Mouse (Mus musculus) ES-E14 (cell line): ENCODE measurements around the gene Rtn4. TPM values are rescaled to one million over a fixed set of nuclear protein-coding genes. Genes with fewer than 3 reads are reported as not detected.
A peak's percentile ranks its signal among the peaks of the same experiment; 100 is the strongest.

Source experiments
- DNase-seq: peaks from one replicate; pipeline ENCODE4 v3.0.0-alpha.2; 2013; ENCODE audit warnings: low read depth, low spot score
- H3K27ac ChIP-seq: 2 replicates; pipeline ENCODE4 v1.5.1; 2012; ENCODE audit warnings: low read depth, mild to moderate bottlenecking, low read length, moderate library complexity, mixed read lengths; ENCODE audit not compliant: poor library complexity, insufficient read depth, severe bottlenecking
- H3K36me3 ChIP-seq: 2 replicates; pipeline ENCODE4 v1.6.1; 2012; ENCODE audit warnings: mild to moderate bottlenecking, low read length, moderate library complexity, mixed read lengths; ENCODE audit not compliant: control insufficient read depth, poor library complexity, insufficient read depth, severe bottlenecking
- H3K4me1 ChIP-seq, 2 experiments: fragments of 150-350 bp in 1 of 2; sonication (generic) in 1 of 2; 2 replicates each; pipeline ENCODE4 v1.6.1; 2012; ENCODE audit warnings: low read length in 2 of 2, mild to moderate bottlenecking in 1 of 2, mixed read lengths in 1 of 2; ENCODE audit not compliant: control insufficient read depth in 2 of 2, insufficient read depth in 2 of 2, poor library complexity in 1 of 2
- H3K4me3 ChIP-seq, 2 experiments: fragments of 150-350 bp in 1 of 2; sonication (generic) in 1 of 2; 2 replicates each; pipeline ENCODE4 v1.5.1; 2012; ENCODE audit warnings: low read length in 2 of 2, low read depth in 1 of 2, mild to moderate bottlenecking in 1 of 2, mixed read lengths in 1 of 2; ENCODE audit not compliant: insufficient read depth in 1 of 2, poor library complexity in 1 of 2, severe bottlenecking in 1 of 2
- H3K9ac ChIP-seq: 2 replicates; pipeline ENCODE4 v1.6.1; 2012; ENCODE audit warnings: low read depth, mild to moderate bottlenecking, low read length, mixed read lengths; ENCODE audit not compliant: poor library complexity, insufficient read depth, severe bottlenecking
- H3K9me3 ChIP-seq: fragments of 150-350 bp; sonication (generic); 2 replicates; pipeline ENCODE4 v1.6.1; 2012; ENCODE audit warnings: low read depth, mild to moderate bottlenecking, low read length; ENCODE audit not compliant: control insufficient read depth, insufficient read depth
- CHD2 ChIP-seq: IDR thresholded peaks from 2 replicates; pipeline ENCODE4 v1.6.1; 2014; ENCODE audit warnings: mild to moderate bottlenecking, low read depth, low read length, inconsistent platforms
- HCFC1 ChIP-seq: IDR thresholded peaks from 2 replicates; pipeline ENCODE4 v1.6.1; 2012; ENCODE audit warnings: low read length, inconsistent platforms, borderline replicate concordance; ENCODE audit not compliant: insufficient read depth
- MAFK ChIP-seq: IDR thresholded peaks from 2 replicates; pipeline ENCODE4 v1.6.1; 2014; ENCODE audit warnings: mild to moderate bottlenecking, low read depth, low read length, inconsistent platforms; ENCODE audit not compliant: insufficient read depth
- ZC3H11A ChIP-seq: IDR thresholded peaks from 2 replicates; pipeline ENCODE4 v1.6.1; 2012; ENCODE audit warnings: low read depth, mild to moderate bottlenecking, inconsistent platforms, low read length, borderline replicate concordance
- ZNF384 ChIP-seq: IDR thresholded peaks from 2 replicates; pipeline ENCODE4 v1.6.1; 2012; ENCODE audit warnings: low read depth, low read length, inconsistent platforms
- in situ Hi-C, 2 experiments: fragments of 600-800 bp; cut with MboI; formaldehyde crosslinking; loops; one replicate each; pipeline ENCODE4 v1.15.1; 2025; ENCODE audit warnings: low sequenced_read_pairs in 2 of 2, inconsistent platforms in 1 of 2; ENCODE audit not compliant: unreplicated experiment in 2 of 2
- total RNA-seq: library from RNA; depleted of rRNA; stranded (reverse); fragments of 300-350 nt; gene quantifications from 2 replicates; pipeline ENCODE4 v1.2.3, GENCODE M21; 2012

The Rtn4 gene
- total RNA-seq, 1 experiment: 368 TPM

DNA sequence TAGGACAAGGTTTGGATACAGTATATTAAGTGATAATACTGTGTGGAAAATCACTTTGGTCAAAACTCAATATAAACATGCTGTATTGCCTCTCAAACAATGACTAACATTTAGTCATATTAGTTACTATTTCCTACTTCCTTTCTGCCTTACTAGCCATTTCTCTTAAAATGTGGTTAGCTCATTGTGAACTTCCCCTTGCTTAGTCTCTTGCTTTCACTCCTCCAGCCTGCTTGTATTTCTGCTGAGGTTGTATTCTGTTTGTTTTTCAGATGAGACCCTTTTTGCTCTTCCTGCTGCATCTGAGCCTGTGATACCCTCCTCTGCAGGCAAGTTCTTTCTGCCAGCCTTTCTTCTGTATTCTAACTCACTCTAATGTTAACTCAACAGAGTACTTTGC lies 12.5 kb downstream of the Rtn4 start:
- in situ Hi-C loops: no loop called here
- H3K4me1 ChIP-seq: no peaks in the 10 kb centered on the region; a peak in 1 of 4 replicates
- H3K9ac ChIP-seq: no peak overlapping the region
- H3K27ac ChIP-seq: no peak overlapping the region
- no peak for DNase-seq
- peaks cover 2% of the 10 kb centered on the region; the same call in 1 of the 2 replicates for H3K36me3 ChIP-seq
- no peaks in the 10 kb centered on the region for H3K9me3 ChIP-seq
- TF ChIP-seq MAFK (no peak), HCFC1 (no peak), ZNF384 (no peak), CHD2 (no peak), ZC3H11A (no peak)
- no peak overlapping the region for H3K4me3 ChIP-seq

DNA sequence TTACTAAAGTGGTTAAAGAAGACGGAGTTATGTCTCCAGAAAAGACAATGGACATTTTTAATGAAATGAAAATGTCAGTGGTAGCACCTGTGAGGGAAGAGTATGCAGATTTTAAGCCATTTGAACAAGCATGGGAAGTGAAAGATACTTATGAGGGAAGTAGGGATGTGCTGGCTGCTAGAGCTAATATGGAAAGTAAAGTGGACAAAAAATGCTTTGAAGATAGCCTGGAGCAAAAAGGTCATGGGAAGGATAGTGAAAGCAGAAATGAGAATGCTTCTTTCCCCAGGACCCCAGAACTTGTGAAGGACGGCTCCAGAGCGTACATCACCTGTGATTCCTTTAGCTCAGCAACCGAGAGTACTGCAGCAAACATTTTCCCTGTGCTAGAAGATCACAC lies 14.1 kb downstream of the Rtn4 start:
- in situ Hi-C loops: no loop called here
- TF ChIP-seq CHD2 (no peak), ZNF384 (no peak), HCFC1 (no peak), MAFK (no peak), ZC3H11A (no peak)

DNA sequence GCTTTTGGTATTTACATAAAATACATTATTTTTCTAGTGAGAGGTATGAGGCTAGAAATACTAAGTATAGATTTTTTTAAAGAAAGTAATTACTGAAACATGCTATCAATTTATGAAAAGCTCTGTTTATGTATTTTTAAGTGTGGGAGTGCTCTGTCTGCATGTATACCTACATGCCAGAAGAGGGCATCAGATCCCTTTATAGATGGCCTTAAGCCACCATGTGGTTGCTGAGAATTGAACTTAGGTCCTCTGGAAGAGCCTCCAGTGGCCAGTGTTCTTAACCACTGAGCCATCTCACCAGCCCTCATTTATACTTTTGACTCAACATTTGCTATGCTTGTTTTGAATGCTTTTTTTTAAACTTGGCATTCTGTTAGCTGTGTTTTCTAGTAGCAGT lies 16.8 kb downstream of the Rtn4 start:
- H3K4me3 ChIP-seq: no peak overlapping the region
- H3K36me3 ChIP-seq: peaks cover 2% of the 10 kb centered on the region; the same call in 1 of the 2 replicates
- H3K9me3 ChIP-seq: no peaks in the 10 kb centered on the region
- in situ Hi-C loops: no loop called here
- no peak overlapping the region for H3K27ac ChIP-seq
- TF ChIP-seq MAFK (no peak), ZC3H11A (no peak), ZNF384 (no peak), CHD2 (no peak), HCFC1 (no peak)
- no peak overlapping the region for H3K9ac ChIP-seq
- no peak for DNase-seq
- peaks cover 0 to 1% of the 10 kb centered on the region in 2 experiments; a peak in 2 of 4 replicates for H3K4me1 ChIP-seq

More for the DNA sequence above, 14.1 kb downstream of the Rtn4 start:
- Histone ChIP-seq H3K9ac (no peak overlapping the region), H3K36me3 (peaks cover 2% of the 10 kb centered on the region; the same call in 1 of the 2 replicates), H3K27ac (no peak overlapping the region), H3K9me3 (no peaks in the 10 kb centered on the region), H3K4me1 (no peaks in the 10 kb centered on the region; a peak in 1 of 4 replicates), H3K4me3 (no peak overlapping the region)
- no peak for DNase-seq

DNA sequence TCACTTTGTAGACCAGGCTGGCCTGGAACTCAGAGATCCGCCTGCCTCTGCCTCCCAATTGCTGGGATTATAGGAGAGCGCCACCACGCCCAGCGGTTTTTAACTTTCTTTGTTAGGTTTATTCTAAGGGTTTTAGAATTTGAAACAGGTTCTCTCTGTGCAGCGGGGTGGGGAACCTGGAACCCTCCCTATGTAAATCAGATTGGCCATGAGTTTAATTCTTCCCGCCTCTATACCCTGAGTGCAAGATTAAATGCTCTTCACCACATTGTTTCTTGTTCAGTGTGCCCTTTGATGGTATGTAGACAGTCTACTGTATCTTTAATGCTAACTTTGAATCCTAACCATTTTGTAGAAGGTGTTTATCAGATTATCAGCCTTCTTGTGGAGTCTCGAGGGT lies 21.4 kb downstream of the Rtn4 start:
- TF ChIP-seq MAFK (no peak), ZC3H11A (no peak), HCFC1 (no peak), ZNF384 (no peak), CHD2 (no peak)
- Histone ChIP-seq H3K36me3 (no peaks in the 10 kb centered on the region), H3K9me3 (no peaks in the 10 kb centered on the region), H3K4me1 (peaks cover 4 to 8% of the 10 kb centered on the region in 2 experiments), H3K9ac (no peak overlapping the region), H3K27ac (peak overlapping the region; percentile 84; the same call in 1 of the 2 replicates), H3K4me3 (no peak overlapping the region)
- in situ Hi-C loops: no loop called here
- DNase-seq: peak; percentile 81

DNA sequence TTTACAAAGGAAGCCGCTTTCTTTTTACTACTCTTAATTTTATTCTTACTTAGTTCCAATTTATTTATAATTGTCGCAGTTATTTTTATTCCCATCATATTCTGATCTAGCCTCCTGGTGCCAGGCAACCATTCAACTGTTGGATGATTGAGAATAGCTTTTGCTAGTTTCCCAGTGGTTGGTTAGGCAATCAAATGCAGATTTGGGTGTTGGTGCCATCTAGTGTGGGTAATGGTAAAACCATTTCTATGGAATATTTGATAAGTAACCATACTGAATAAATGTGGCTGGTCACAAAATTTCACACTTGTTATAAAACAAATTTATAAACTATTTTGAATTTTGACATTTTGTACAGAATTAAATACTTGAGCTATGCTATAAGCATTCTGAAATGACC lies 22.0 kb downstream of the Rtn4 start:
- Histone ChIP-seq H3K36me3 (no peaks in the 10 kb centered on the region), H3K9ac (no peak overlapping the region), H3K4me3 (peak overlapping the region in 1 of 2 experiments; percentile 21; a peak in 1 of 4 replicates), H3K9me3 (no peaks in the 10 kb centered on the region), H3K4me1 (peaks cover 4 to 8% of the 10 kb centered on the region in 2 experiments), H3K27ac (peak overlapping the region; percentile 84; the same call in 1 of the 2 replicates)
- no peak for TF ChIP-seq HCFC1
- no peak for TF ChIP-seq CHD2
- no peak for TF ChIP-seq MAFK
- no peak for TF ChIP-seq ZNF384
- no peak for TF ChIP-seq ZC3H11A
- in situ Hi-C loops: no loop called here
- DNase-seq: peak; percentile 16
